Mouse (Mus musculus): Measurements from ENCODE around the gene Tpi1. TPM values are rescaled to one million over a fixed set of nuclear protein-coding genes. Genes with fewer than 3 reads are reported as not detected.
A peak's percentile ranks its signal among the peaks of the same experiment; 100 is the strongest.

Tpi1 gene
- polyA plus RNA-seq (2012; fragmentation: generic; extraction: Trizol): 1,480 TPM

- Histone ChIP-seq H3K4me3 (peak within 1 kb of the TSS; percentile 97), H3K36me3 (ENCODE audit: control insufficient read depth, insufficient read depth) (peaks cover 15% of the 10 kb centered on the region), H3K79me2 (ENCODE audit: control insufficient read depth, insufficient read depth) (peaks cover 29% of the 10 kb centered on the region), H3ac (ENCODE audit: control insufficient read depth, insufficient read length) (peak within 1 kb of the TSS; percentile 30), H3K4me2 (ENCODE audit: low read depth) (peak within 1 kb of the TSS; percentile 83), H3K27me3 (ENCODE audit: control insufficient read depth, insufficient read depth, insufficient read length) (no peaks in the 10 kb centered on the region)
- no peak for TF ChIP-seq SRF (IDR thresholded peaks at IDR 0.05; ENCODE audit: control insufficient read depth, insufficient read length, low read depth)
- TF ChIP-seq CEBPB (IDR thresholded peaks at IDR 0.05; ENCODE audit: insufficient read depth, poor library complexity, severe bottlenecking): no peak
- peak in 1 of 3 experiments; percentile 45 for TF ChIP-seq MYOD1 (IDR thresholded peaks at IDR 0.05; ENCODE audit: control insufficient read depth in 1 of 3, insufficient read length in 2 of 3, low read depth in 2 of 3)
- no peak for TF ChIP-seq TCF12 (IDR thresholded peaks at IDR 0.05; ENCODE audit: insufficient read depth, poor library complexity, severe bottlenecking)
- TF ChIP-seq USF1 (IDR thresholded peaks at IDR 0.05; ENCODE audit: low read depth): no peak
- peak; percentile 96 for TF ChIP-seq POLR2AphosphoS2 (IDR thresholded peaks at IDR 0.05; ENCODE audit: insufficient read length, low read depth)
- peak; percentile 98 for TF ChIP-seq POLR2A (IDR thresholded peaks at IDR 0.05; ENCODE audit: insufficient read length, low read depth)
These were observed at the start of gene Tpi1 for GRCm38 (mm10) chr6:124813933-124814332. TSS of gene Tpi1 (minus strand) at chr6:124814296.

- Histone ChIP-seq H3K27me3 (ENCODE audit: control insufficient read depth, insufficient read depth, insufficient read length) (peaks cover 75% of the 10 kb centered on the region), H3K4me2 (ENCODE audit: low read depth) (peak overlapping the region; percentile 48), H3K79me2 (ENCODE audit: control insufficient read depth, insufficient read depth) (no peaks in the 10 kb centered on the region), H3K36me3 (ENCODE audit: control insufficient read depth, insufficient read depth) (no peaks in the 10 kb centered on the region), H3K4me3 (no peak overlapping the region), H3ac (ENCODE audit: control insufficient read depth, insufficient read length) (no peak overlapping the region)
- TF ChIP-seq MYOG (IDR thresholded peaks at IDR 0.05; ENCODE audit: control insufficient read depth in 1 of 3, insufficient read depth in 1 of 3, insufficient read length in 2 of 3, low read depth in 2 of 3) (no peak), USF1 (IDR thresholded peaks at IDR 0.05; ENCODE audit: low read depth) (no peak), POLR2A (IDR thresholded peaks at IDR 0.05; ENCODE audit: insufficient read length, low read depth) (no peak), E2F4 (IDR thresholded peaks at IDR 0.05; ENCODE audit: insufficient read depth) (no peak)
These were observed 49.1 kb upstream of the Tpi1 start for GRCm38 (mm10) chr6:124863125-124863657.

GRCm38 (mm10) chr6:124862406-124863124 lies 48.5 kb upstream of the Tpi1 start:
- TF ChIP-seq TCF3 (IDR thresholded peaks at IDR 0.05; ENCODE audit: insufficient read length, low read depth) (no peak), POLR2A (IDR thresholded peaks at IDR 0.05; ENCODE audit: insufficient read length, low read depth) (no peak)
- Histone ChIP-seq H3ac (ENCODE audit: control insufficient read depth, insufficient read length) (no peak overlapping the region), H3K27me3 (ENCODE audit: control insufficient read depth, insufficient read depth, insufficient read length) (peaks cover 71% of the 10 kb centered on the region), H3K36me3 (ENCODE audit: control insufficient read depth, insufficient read depth) (no peaks in the 10 kb centered on the region), H3K4me3 (no peak overlapping the region), H3K79me2 (ENCODE audit: control insufficient read depth, insufficient read depth) (no peaks in the 10 kb centered on the region), H3K4me2 (ENCODE audit: low read depth) (no peak overlapping the region)

- peaks cover 74% of the 10 kb centered on the region for H3K27me3 ChIP-seq (ENCODE audit: control insufficient read depth, insufficient read depth, insufficient read length)
- H3K4me2 ChIP-seq (ENCODE audit: low read depth): no peak overlapping the region
- no peak for TF ChIP-seq REST (IDR thresholded peaks at IDR 0.05; ENCODE audit: insufficient read depth, insufficient read length)
- TF ChIP-seq MYOG (IDR thresholded peaks at IDR 0.05; ENCODE audit: control insufficient read depth in 1 of 3, insufficient read depth in 1 of 3, insufficient read length in 2 of 3, low read depth in 2 of 3): no peak
- no peak for TF ChIP-seq POLR2A (IDR thresholded peaks at IDR 0.05; ENCODE audit: insufficient read length, low read depth)
- no peak for TF ChIP-seq POLR2AphosphoS2 (IDR thresholded peaks at IDR 0.05; ENCODE audit: insufficient read length, low read depth)
- no peak for TF ChIP-seq E2F4 (IDR thresholded peaks at IDR 0.05; ENCODE audit: insufficient read depth)
- no peak for TF ChIP-seq MAX (IDR thresholded peaks at IDR 0.05; ENCODE audit: low read depth)
- TF ChIP-seq CEBPB (IDR thresholded peaks at IDR 0.05; ENCODE audit: insufficient read depth, poor library complexity, severe bottlenecking): no peak
- no peaks in the 10 kb centered on the region for H3K36me3 ChIP-seq (ENCODE audit: control insufficient read depth, insufficient read depth)
- no peak overlapping the region for H3ac ChIP-seq (ENCODE audit: control insufficient read depth, insufficient read length)
- H3K79me2 ChIP-seq (ENCODE audit: control insufficient read depth, insufficient read depth): no peaks in the 10 kb centered on the region
- no peak overlapping the region for H3K4me3 ChIP-seq
These were observed 47.7 kb upstream of the Tpi1 start for GRCm38 (mm10) chr6:124861802-124862201.

GRCm38 (mm10) chr6:124861266-124861665 lies 47.2 kb upstream of the Tpi1 start:
- H3K4me2 ChIP-seq (ENCODE audit: low read depth): no peak overlapping the region
- H3K79me2 ChIP-seq (ENCODE audit: control insufficient read depth, insufficient read depth): no peaks in the 10 kb centered on the region
- TF ChIP-seq TCF12 (IDR thresholded peaks at IDR 0.05; ENCODE audit: insufficient read depth, poor library complexity, severe bottlenecking) (no peak), CEBPB (IDR thresholded peaks at IDR 0.05; ENCODE audit: insufficient read depth, poor library complexity, severe bottlenecking) (no peak), POLR2AphosphoS2 (IDR thresholded peaks at IDR 0.05; ENCODE audit: insufficient read length, low read depth) (no peak), E2F4 (IDR thresholded peaks at IDR 0.05; ENCODE audit: insufficient read depth) (no peak), USF1 (IDR thresholded peaks at IDR 0.05; ENCODE audit: low read depth) (no peak), MYOD1 (IDR thresholded peaks at IDR 0.05; ENCODE audit: control insufficient read depth in 1 of 3, insufficient read length in 2 of 3, low read depth in 2 of 3) (no peak), MAX (IDR thresholded peaks at IDR 0.05; ENCODE audit: low read depth) (no peak), REST (IDR thresholded peaks at IDR 0.05; ENCODE audit: insufficient read depth, insufficient read length) (no peak), MYOG (IDR thresholded peaks at IDR 0.05; ENCODE audit: control insufficient read depth in 1 of 3, insufficient read depth in 1 of 3, insufficient read length in 2 of 3, low read depth in 2 of 3) (no peak), TCF3 (IDR thresholded peaks at IDR 0.05; ENCODE audit: insufficient read length, low read depth) (no peak), POLR2A (IDR thresholded peaks at IDR 0.05; ENCODE audit: insufficient read length, low read depth) (no peak), SRF (IDR thresholded peaks at IDR 0.05; ENCODE audit: control insufficient read depth, insufficient read length, low read depth) (no peak)
- no peak overlapping the region for H3ac ChIP-seq (ENCODE audit: control insufficient read depth, insufficient read length)
- peaks cover 69% of the 10 kb centered on the region for H3K27me3 ChIP-seq (ENCODE audit: control insufficient read depth, insufficient read depth, insufficient read length)
- no peak overlapping the region for H3K4me3 ChIP-seq
- no peaks in the 10 kb centered on the region for H3K36me3 ChIP-seq (ENCODE audit: control insufficient read depth, insufficient read depth)
